Mouse (Mus musculus) heart, adult 8-10 months (tissue): ENCODE measurements around the gene Zhx3. TPM values are rescaled to one million over a fixed set of nuclear protein-coding genes. Genes with fewer than 3 reads are reported as not detected.

Experiments used
- DNase-seq: peaks from one replicate; pipeline ENCODE4 v3.0.0; 2022; ENCODE audit warnings: low spot score
- total RNA-seq, 4 experiments: library from RNA; stranded (reverse); gene quantifications; 2 replicates each; pipeline ENCODE4 v1.2.4; 2022

Zhx3 gene
- total RNA-seq, 4 experiments from 2014 or later: 32.2 to 35.5 (median 33.1) TPM

- DNase-seq: no peak
Observed at GRCm38 (mm10) chr2:160882436-160882835, 9.6 kb upstream of the Zhx3 start.

- no peak for DNase-seq
Observed at GRCm38 (mm10) chr2:160881462-160882101, 8.8 kb upstream of the Zhx3 start.

GRCm38 (mm10) chr2:160880453-160881195 is 7.8 kb upstream of the Zhx3 start, which contains the start of gene Lpin3:
Lpin3 (plus strand) TSS chr2:160880670.
- DNase-seq: peak; percentile 85

- no peak for DNase-seq
Observed at GRCm38 (mm10) chr2:160876115-160876514, 3.3 kb upstream of the Zhx3 start.

GRCm38 (mm10) chr2:160874231-160874877 is 1.6 kb upstream of the Zhx3 start:
- peak; percentile 75 for DNase-seq

- DNase-seq: no peak
Observed at GRCm38 (mm10) chr2:160872395-160872794, 403 bp downstream of the Zhx3 start.

GRCm38 (mm10) chr2:160871310-160871709 is 1.5 kb downstream of the Zhx3 start:
- DNase-seq: no peak

- no peak for DNase-seq
Observed at GRCm38 (mm10) chr2:160869446-160869845, 3.4 kb downstream of the Zhx3 start.

- DNase-seq: no peak
Observed at GRCm38 (mm10) chr2:160865266-160865665, 7.5 kb downstream of the Zhx3 start.

GRCm38 (mm10) chr2:160864112-160864511 is 8.7 kb downstream of the Zhx3 start:
- DNase-seq: no peak

GRCm38 (mm10) chr2:160860363-160860762 is 12.4 kb downstream of the Zhx3 start:
- DNase-seq: no peak

GRCm38 (mm10) chr2:160856359-160857102 is 16.3 kb downstream of the Zhx3 start:
- no peak for DNase-seq

GRCm38 (mm10) chr2:160854687-160855086 is 18.1 kb downstream of the Zhx3 start:
- DNase-seq: no peak

- DNase-seq: no peak
Observed at GRCm38 (mm10) chr2:160850360-160850759, 22.4 kb downstream of the Zhx3 start.

GRCm38 (mm10) chr2:160849617-160850240 is 23.1 kb downstream of the Zhx3 start:
- DNase-seq: no peak

GRCm38 (mm10) chr2:160848186-160848585 is 24.6 kb downstream of the Zhx3 start:
- DNase-seq: no peak

- DNase-seq: no peak
Observed at GRCm38 (mm10) chr2:160847664-160848063, 25.1 kb downstream of the Zhx3 start.

GRCm38 (mm10) chr2:160840838-160841237 is 32.0 kb downstream of the Zhx3 start:
- DNase-seq: no peak

GRCm38 (mm10) chr2:160810802-160811201 is 62.0 kb downstream of the Zhx3 start:
- no peak for DNase-seq

GRCm38 (mm10) chr2:160810376-160810775 is 62.4 kb downstream of the Zhx3 start:
- DNase-seq: no peak

- peak; percentile 79 for DNase-seq
Observed at GRCm38 (mm10) chr2:160806091-160806521, 66.7 kb downstream of the Zhx3 start.
